Mouse (Mus musculus) frontal cortex, postnatal 10 days (tissue): ENCODE results near the gene Sox21.

ENCODE experiments used
- DNase-seq, 2 experiments: peaks; one replicate each; pipeline ENCODE4 v3.0.0; 2022; ENCODE audit warnings: low spot score in 2 of 2, mixed read lengths in 1 of 2

The Sox21 gene

DNA sequence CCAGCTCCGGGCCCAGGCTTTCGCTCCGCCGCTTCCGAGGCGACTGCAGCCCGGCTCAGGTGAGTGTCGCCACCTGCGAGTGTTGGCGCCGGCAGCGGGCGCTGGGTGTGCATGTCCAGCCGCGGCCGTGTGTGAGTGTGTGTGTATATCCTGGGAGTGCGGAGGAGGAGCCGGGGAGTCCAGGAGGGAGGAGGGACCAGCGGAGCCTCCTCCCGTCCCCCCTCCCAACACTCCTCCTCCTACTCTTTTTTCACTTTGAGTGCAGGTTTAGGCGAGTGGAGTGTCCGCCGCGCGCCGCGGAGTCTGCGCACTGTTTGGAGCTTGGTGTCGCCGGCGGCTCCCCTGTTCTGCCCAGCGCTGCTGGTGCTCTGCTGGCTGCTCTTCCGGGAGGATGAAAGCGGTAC lies at the start of gene Sox21:
Sox21 (minus strand) TSS at position 145 of the 404 bp plus-strand sequence.
- DNase-seq, result peak; percentile 57 to 59

GRCm38 (mm10) chr14:118286096-118286495 lies 49.3 kb upstream of the Sox21 start:
- DNase-seq, result no peak

GRCm38 (mm10) chr14:118282917-118283316 lies 46.1 kb upstream of the Sox21 start:
- DNase-seq, result no peak

GRCm38 (mm10) chr14:118282272-118282671 lies 45.4 kb upstream of the Sox21 start:
- DNase-seq, result no peak

DNA sequence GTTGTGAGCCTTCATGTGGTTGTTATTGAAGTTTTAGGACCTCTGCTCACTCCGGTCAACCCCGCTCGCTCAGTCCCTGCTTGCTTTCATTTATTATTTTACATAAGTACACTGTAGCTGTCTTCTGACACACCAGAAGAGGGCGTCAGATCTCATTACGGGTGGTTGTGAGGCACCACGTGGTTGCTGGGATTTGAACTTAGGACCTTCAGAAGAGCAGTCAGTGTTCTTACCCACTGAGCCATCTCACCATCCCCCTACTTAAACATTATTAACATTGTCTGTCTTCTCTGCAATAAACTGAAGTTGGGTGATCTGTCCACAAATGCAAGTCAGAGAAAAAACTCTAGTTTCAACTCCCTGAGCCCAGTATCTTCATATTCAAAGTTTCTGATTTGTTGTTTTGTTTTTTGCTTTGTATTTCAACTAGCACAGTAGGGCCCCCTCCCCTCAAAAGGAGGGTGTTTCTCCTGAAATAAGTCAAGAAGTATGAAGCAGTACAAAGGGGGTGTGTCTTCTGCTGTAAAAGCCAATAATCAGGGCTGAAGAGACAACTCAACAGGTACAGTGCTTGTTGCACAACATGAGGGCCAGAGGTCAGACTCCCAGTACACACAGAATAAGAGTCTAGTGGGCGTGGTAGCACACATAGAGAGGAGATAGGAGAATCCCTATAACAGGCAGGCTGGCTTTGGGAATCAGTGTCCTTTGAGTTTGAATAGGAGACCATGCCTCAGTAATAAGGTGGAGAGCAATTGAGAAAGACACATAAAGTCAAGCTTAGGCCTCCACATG lies 41.1 kb upstream of the Sox21 start:
- DNase-seq, result no peak

DNA sequence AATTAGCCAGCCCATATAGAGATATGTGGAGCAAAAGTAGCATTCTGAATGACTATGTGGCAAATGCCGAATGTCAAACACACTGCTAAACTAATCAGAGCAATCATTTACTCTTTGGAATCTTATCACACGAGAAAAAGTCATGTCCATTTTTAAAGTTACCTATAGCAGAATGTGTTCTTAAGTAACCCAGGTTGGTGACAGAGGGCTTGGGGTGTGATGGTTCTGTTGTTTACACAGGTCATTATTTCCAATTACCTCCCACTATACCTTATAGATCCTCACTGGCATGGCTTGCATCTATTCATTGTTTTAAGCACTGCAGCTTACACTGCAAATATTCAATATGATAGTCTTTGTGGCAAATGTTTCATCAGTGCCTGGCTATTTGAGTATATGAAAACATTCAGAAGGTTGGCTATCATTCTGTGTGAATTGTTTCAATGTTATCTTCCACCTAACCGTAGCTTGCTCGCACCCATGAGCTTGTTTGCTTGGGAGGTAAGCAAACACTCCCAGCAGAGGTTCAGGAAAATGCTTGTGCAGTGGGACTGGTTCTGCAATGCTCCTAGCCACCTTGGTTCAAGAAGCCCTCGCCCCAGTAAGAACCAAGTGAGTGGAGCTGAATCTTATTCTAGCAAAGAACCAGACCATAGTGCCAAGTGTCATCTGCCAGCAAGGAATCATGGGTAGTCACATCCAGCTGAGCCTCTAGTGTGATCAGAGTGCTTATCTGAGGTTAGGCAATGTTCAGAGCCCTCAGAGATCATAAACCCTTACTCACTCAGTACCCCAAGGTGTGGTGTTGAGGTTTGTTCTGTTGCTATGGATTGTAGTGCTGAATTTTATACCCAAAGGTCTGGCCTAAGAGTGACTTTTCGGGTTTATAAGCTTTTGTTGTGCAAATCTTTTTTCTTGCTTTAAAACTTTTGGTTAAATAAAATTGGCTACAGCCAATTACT lies 36.0 kb upstream of the Sox21 start:
- DNase-seq, result no peak

DNA sequence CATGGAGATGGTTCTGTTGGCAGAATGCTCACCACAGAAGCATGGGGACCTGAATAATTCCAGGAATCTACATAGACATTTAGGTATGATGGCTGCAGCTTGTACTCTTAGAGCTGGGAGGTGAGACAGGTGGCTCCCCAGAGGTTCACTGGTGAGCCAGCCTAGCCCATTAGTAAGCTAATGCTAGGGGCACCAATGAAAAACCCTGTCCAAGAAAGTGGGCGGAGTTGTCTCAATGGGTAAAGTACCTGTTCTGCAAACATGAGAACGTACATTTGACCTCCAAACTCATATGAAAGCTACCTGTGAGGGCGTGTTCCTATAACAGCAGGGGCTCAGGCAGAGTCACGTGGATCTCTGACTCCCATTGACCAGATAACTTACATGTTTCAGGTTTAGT lies 32.0 kb upstream of the Sox21 start:
- DNase-seq, result no peak

DNA sequence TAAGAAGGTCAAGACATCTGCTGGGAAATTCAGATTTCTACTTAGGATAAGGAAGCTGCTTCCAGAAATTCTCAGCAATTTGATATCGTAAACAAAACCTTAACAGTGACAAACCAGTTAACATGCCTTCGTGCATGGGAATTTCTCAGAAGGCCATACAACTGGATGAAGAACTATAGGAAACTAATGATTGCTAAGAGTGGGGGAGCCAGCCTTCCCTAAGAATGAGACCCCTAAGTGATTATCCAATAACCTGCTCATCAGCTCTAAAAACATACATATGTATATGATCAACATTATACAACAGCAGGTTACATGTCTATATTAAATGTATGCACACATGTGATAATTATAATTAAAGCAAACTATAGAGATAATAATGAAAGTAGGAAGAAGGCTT lies 29.8 kb upstream of the Sox21 start, which contains the start of gene Gm9376:
Gm9376 (plus strand) TSS at position 301 of the 400 bp plus-strand sequence.
- no peak for DNase-seq

- no peak for DNase-seq
Measured at GRCm38 (mm10) chr14:118253381-118253780, 16.6 kb upstream of the Sox21 start.

DNA sequence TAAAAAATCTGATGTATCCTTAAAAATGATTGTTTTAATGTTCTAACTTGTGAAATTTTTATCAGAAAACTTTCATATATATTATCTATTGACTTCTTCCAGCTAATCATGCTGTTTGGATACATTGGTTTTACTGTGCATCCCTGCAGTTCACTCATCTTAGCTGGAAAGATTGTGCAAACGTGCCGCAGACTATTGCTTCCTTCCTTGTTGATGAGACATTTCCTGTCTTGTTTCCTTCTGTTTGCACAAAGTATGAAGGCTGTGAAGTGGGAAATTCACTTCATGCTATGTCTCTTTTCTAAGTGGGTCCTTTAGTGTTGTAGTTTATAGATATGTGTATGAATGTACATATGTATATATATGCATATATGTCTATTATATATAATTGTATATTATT lies 4.6 kb upstream of the Sox21 start:
- DNase-seq, result no peak

- DNase-seq, result no peak
Measured at GRCm38 (mm10) chr14:118239351-118239750, 2.5 kb upstream of the Sox21 start.

- DNase-seq, result no peak
Measured at GRCm38 (mm10) chr14:118237786-118238185, 956 bp upstream of the Sox21 start.

DNA sequence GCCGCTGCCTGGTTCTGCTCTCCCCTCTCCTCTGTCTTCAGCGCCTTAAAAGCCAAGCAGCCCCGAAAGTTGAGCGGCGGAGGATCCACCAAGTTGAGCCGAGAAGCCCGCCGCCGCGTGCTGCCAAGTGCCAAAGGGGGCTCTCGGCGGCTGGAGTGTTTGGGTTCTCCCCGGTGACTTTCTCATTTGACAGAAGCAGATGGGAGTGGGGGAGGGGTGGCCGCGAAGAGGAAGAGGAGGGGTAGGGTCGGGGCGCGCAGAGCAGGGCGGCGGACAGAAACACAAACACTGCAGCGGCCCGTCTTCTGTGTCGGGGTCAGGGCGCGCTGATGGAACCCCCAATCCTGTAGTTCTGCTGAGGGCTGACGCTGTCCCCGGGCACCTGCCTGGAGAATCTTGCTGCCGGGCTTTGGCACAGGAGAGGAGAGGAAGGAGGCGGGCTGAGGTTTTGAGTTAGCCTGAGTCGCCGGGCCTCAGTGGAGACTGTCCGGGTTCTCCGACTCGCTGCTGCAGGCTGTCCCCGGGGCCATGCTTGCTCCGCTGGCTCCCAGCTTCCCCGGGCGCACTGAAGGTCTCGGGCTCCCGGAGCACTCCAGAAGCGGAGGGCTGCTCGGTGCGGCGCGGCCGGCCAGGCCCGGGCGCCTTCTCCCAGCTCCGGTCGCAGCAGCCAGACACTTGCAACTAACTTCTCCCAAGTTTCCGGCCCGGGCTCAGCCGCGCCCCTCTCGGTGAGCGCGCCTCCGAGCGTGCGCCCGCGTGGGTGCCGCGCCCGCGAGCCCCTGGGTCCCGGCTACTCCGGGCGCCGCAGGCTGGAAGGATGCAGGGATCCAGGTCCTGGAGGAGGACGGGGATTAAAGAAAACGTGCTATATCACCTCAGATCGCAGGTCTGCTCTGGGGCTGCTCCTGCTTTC lies 601 bp downstream of the Sox21 start:
- peak in 1 of 2 experiments; percentile 34 for DNase-seq

GRCm38 (mm10) chr14:118235361-118235972 lies 1.4 kb downstream of the Sox21 start:
- DNase-seq, result peak in 1 of 2 experiments; percentile 17

- DNase-seq, result no peak
Measured at GRCm38 (mm10) chr14:118234541-118235210, 2.2 kb downstream of the Sox21 start.

DNA sequence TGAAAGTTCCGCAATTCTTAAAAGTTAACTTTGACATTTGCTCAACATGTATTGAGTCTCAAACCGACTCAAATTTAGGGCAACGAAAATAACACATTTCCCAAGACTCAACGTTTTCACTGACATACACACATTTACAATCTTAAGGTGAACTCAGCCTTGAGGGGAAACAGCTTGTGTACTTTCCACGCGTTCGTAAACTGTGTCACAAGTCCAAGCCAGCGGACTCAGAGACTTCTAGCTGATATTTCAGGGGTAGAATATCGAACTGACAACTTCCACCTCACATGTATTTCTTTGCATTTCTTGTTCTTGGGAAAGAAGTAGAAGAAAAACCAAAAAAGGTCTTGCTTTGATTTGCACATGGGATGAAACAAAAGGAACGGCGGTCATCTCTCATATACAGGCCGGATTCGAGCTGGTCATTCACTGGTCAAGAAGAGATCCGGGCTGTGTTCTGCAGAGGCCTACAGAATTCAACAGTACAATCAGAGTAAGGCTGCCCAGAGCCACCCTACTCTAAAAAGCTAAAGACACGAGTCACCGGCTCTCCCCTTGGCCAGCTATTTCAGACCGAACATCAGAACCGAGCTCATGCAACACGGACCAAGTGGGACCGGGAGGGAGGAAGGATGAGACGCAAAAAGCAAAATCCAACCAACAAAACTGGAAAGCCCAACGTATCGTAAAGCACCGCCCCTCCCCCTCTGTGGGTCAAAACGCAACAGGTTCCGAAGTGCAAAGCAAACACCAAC lies 2.9 kb downstream of the Sox21 start:
- no peak for DNase-seq

DNA sequence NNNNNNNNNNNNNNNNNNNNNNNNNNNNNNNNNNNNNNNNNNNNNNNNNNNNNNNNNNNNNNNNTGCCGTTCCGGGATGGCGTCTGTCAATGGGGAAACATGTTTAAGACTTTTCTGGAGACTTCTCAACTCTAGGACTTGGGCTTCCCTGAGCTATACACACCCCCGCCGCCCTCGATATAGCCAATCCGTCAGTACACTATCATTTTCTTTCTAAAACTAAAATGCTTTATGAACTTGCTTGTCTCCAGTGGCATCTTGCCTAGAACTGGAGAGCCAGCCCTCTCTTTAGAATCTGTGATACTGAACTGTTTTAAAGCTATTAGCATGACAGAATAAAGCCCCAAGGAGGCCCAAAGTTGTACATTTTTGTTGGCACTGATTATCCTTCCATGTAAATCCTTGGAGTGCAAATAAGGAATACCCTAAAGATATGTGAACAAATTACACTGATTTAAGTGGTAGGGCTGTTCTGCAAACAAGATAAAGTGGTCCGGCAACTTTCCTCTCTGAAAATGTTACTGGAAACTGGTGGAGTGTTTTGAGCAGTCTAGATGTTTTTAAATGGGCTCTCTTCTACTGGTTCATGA lies 4.4 kb downstream of the Sox21 start:
- no peak for DNase-seq

- DNase-seq, result no peak
Measured at GRCm38 (mm10) chr14:118226471-118227155, 10.2 kb downstream of the Sox21 start.

GRCm38 (mm10) chr14:118225911-118226310 lies 10.9 kb downstream of the Sox21 start:
- DNase-seq, result no peak
